Mouse (Mus musculus) liver, embryonic 14.5 days (tissue): ENCODE results near the gene Gm16181. TPM values are rescaled to one million over a fixed set of nuclear protein-coding genes. Genes with fewer than 3 reads are reported as not detected.

Source experiments
- ATAC-seq: fragments of 200-750 bp; cut with Nextera tagmentation; 2 replicates; pipeline ENCODE4 v1.8.0; 2017; ENCODE audit warnings: moderate number of reproducible peaks, mild to moderate bottlenecking, moderate library complexity; ENCODE audit not compliant: insufficient read depth
- DNase-seq, 3 experiments: peaks; one replicate each; pipeline ENCODE4 v3.0.0-alpha.2; 2012 to 2013; ENCODE audit warnings: low read depth in 3 of 3, low spot score in 3 of 3
- H3K27ac ChIP-seq: fragments of 300-500 bp; sonication (generic); 2 replicates; pipeline ENCODE4 v1.5.1; 2014; ENCODE audit warnings: moderate library complexity, mild to moderate bottlenecking, control low read depth, inconsistent platforms
- H3K27me3 ChIP-seq: fragments of 300-500 bp; sonication (generic); 2 replicates; pipeline ENCODE4 v1.6.1; 2014; ENCODE audit warnings: mild to moderate bottlenecking, low read length, moderate library complexity; ENCODE audit not compliant: control insufficient read depth, insufficient read depth
- H3K36me3 ChIP-seq: fragments of 300-500 bp; sonication (generic); replicated peaks from 2 replicates; pipeline ENCODE4 v1.6.1; 2014; ENCODE audit warnings: low read depth; ENCODE audit not compliant: control insufficient read depth, insufficient read depth
- H3K4me1 ChIP-seq, 2 experiments: fragments of 200-500 bp in 1 of 2; fragments of 300-500 bp in 1 of 2; sonication (generic) in 1 of 2; replicated peaks; 2 replicates each; pipeline ENCODE4 v1.6.1; 2012 to 2014; ENCODE audit warnings: antibody characterized with exemption in 1 of 2, inconsistent platforms in 1 of 2, low read length in 1 of 2; ENCODE audit not compliant: control insufficient read depth in 2 of 2, insufficient read depth in 2 of 2
- H3K4me2 ChIP-seq: fragments of 300-500 bp; sonication (generic); 2 replicates; pipeline ENCODE4 v1.6.1; 2014; ENCODE audit warnings: low read depth, mild to moderate bottlenecking, control low read depth, moderate library complexity
- H3K4me3 ChIP-seq, 2 experiments: fragments of 200-500 bp in 1 of 2; fragments of 300-500 bp in 1 of 2; sonication (generic) in 1 of 2; 2 replicates each; pipeline ENCODE4 v1.5.1; 2012 to 2014; ENCODE audit warnings: low read depth in 2 of 2, low read length in 2 of 2, mild to moderate bottlenecking in 2 of 2, control low read depth in 1 of 2, inconsistent platforms in 1 of 2, moderate library complexity in 1 of 2; ENCODE audit not compliant: insufficient read depth in 1 of 2
- H3K9ac ChIP-seq: fragments of 300-500 bp; sonication (generic); replicated peaks from 2 replicates; pipeline ENCODE4 v1.6.1; 2014; ENCODE audit warnings: mild to moderate bottlenecking, control low read depth, moderate library complexity
- H3K9me3 ChIP-seq: fragments of 300-500 bp; sonication (generic); 2 replicates; pipeline ENCODE4 v1.6.1; 2016; ENCODE audit warnings: low read length, mixed read lengths; ENCODE audit not compliant: control insufficient read depth
- CTCF ChIP-seq: IDR thresholded peaks from 2 replicates; pipeline ENCODE4 v1.5.1; 2016; ENCODE audit warnings: antibody characterized with exemption, low read depth, control low read depth
- EP300 ChIP-seq: IDR thresholded peaks from 2 replicates; pipeline ENCODE4 v1.6.1; 2016; ENCODE audit warnings: antibody characterized with exemption, low read depth
- WGBS: fragments of 180-500 bp; shearing (Covaris S2); extraction: QIAGEN DNeasy Blood & Tissue Kit; methylation state at CpG from one replicate; pipeline ENCODE4 v1.1.7; 2014; ENCODE audit not compliant: insufficient replicate concordance; 5-methylcytosine and 5-hydroxymethylcytosine counted together
- polyA plus RNA-seq, 2 experiments: library from polyadenylated mRNA; depleted of rRNA in 1 of 2; stranded (reverse) in 1 of 2; unstranded in 1 of 2; fragments of >200 nt; fragmentation: Nextera tagmentation in 1 of 2; extraction: Ambion mirVana in 1 of 2; gene quantifications; 2 replicates each; pipeline versions ENCODE4 v1.2.1 to v1.2.3; 2012 to 2014

Gm16181 gene
- polyA plus RNA-seq, 2 experiments, result 0.21 TPM; not detected in 1

DNA sequence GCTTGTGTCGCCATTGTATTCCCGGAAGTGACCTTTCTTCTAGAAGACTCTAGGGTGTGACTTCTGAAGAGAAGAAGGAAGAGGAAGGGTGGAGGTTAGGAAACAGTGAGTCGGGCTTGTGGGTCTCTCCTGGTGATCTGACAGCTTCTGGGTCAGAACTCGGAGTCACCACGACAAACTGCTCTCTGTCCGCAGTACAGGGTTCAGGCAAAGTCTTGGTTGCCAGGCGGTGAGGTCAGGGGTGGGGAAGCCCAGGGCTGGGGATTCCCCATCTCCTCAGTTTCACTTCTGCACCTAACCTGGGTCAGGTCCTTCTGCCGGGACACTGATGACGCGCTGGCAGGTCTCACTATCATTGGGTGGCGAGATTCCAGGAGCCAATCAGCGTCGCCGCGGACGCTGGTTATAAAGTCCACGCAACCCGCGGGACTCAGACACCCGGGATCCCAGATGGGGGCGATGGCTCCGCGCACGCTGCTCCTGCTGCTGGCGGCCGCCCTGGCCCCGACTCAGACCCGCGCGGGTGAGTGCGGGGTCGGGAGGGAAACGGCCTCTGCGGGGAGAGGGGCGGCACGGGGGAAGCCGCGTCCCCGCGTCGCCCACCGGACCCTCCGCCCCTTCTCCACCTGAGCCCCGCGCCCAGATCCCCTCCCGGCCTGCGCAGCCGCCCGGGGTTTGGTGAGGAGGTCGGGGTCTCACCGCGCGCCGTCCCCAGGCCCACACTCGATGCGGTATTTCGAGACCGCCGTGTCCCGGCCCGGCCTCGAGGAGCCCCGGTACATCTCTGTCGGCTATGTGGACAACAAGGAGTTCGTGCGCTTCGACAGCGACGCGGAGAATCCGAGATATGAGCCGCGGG lies 42.3 kb downstream of the Gm16181 start, which contains the start of gene H2-D1:
TSS of gene H2-D1 (plus strand) at position 67 of the 859 bp plus-strand sequence.
- Histone ChIP-seq H3K4me1 (peaks cover 3 to 12% of the 10 kb centered on the region in 2 experiments), H3K27ac (no peak within 1 kb of the TSS), H3K4me3 (peak within 1 kb of the TSS; percentile 75 to 83), H3K27me3 (no peaks in the 10 kb centered on the region), H3K9me3 (no peaks in the 10 kb centered on the region), H3K36me3 (no peaks in the 10 kb centered on the region), H3K9ac (peak within 1 kb of the TSS; percentile 68), H3K4me2 (peak within 1 kb of the TSS; percentile 99)
- under 1% methylated on average over 73 of the region's 73 CpGs for WGBS
- ATAC-seq (peak; percentile 86), DNase-seq (peak; percentile 82 to 89 (median 83))
- TF ChIP-seq EP300 (no peak), CTCF (no peak)

DNA sequence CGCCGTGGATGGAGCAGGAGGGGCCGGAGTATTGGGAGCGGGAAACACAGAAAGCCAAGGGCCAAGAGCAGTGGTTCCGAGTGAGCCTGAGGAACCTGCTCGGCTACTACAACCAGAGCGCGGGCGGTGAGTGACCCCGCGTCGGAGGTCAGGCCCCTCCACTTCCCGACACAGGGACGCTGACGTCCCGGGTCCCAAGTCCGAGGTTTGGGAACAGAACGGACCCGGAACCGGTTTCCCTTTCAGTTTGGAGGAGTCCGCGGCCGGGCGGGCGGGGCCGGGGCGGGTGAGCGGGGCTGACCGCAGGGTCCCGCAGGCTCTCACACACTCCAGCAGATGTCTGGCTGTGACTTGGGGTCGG lies 42.9 kb downstream of the Gm16181 start:
- TF ChIP-seq CTCF (no peak), EP300 (no peak)
- H3K27ac ChIP-seq, result no peak overlapping the region
- peak overlapping the region; percentile 99 for H3K4me2 ChIP-seq
- peaks cover 3 to 11% of the 10 kb centered on the region in 2 experiments for H3K4me1 ChIP-seq
- no peaks in the 10 kb centered on the region for H3K9me3 ChIP-seq
- H3K9ac ChIP-seq, result peak overlapping the region; percentile 68
- no peak for DNase-seq
- no peaks in the 10 kb centered on the region for H3K27me3 ChIP-seq
- peak overlapping the region; percentile 75 to 83 for H3K4me3 ChIP-seq
- H3K36me3 ChIP-seq, result no peaks in the 10 kb centered on the region
- ATAC-seq, result peak; percentile 29
- 2% methylated on average over 31 of the region's 31 CpGs for WGBS

DNA sequence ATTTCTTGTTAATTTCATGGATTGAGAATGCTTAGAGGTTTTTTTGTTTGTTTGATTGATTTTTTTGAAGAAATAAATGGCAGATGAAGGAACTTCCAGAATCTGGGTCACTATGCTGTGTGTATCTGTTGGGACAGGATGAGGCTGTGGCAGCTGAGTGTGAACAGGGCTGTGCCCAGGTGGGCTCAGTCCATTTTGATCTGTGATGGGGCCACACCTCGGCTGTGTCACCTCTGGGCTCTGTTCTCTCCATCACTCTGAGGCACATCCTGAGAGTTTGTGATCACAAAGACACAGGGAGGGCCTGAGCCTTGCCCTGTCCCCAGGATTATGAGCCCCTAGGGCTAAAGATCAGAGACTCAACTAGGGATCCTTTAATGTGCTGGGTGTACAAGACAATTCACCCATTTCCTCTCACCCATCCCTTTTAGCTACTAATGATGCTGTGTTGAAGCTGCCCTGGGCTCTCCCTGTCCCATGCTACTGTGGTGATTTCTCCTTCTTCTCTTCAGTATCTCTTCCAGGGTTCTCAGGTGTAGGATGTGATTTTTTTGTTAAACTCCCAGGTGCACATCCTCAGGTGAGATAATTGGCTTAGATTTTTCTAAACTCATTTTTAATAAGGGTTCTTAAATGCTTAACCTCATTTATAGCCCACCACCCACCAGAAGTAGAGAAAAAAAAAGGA lies 46.9 kb downstream of the Gm16181 start:
- no peaks in the 10 kb centered on the region for H3K36me3 ChIP-seq
- H3K4me3 ChIP-seq, result no peak overlapping the region
- TF ChIP-seq CTCF, result no peak
- TF ChIP-seq EP300, result no peak
- no peak overlapping the region for H3K4me2 ChIP-seq
- ATAC-seq (no peak), DNase-seq (no peak)
- no peak overlapping the region for H3K9ac ChIP-seq
- H3K27ac ChIP-seq, result no peak overlapping the region
- H3K4me1 ChIP-seq, result peaks cover 0 to under 1% of the 10 kb centered on the region in 2 experiments; a peak in 3 of 4 replicates
- H3K27me3 ChIP-seq, result no peaks in the 10 kb centered on the region
- H3K9me3 ChIP-seq, result no peaks in the 10 kb centered on the region
- 47% methylated on average over 1 of the region's 1 CpGs for WGBS

DNA sequence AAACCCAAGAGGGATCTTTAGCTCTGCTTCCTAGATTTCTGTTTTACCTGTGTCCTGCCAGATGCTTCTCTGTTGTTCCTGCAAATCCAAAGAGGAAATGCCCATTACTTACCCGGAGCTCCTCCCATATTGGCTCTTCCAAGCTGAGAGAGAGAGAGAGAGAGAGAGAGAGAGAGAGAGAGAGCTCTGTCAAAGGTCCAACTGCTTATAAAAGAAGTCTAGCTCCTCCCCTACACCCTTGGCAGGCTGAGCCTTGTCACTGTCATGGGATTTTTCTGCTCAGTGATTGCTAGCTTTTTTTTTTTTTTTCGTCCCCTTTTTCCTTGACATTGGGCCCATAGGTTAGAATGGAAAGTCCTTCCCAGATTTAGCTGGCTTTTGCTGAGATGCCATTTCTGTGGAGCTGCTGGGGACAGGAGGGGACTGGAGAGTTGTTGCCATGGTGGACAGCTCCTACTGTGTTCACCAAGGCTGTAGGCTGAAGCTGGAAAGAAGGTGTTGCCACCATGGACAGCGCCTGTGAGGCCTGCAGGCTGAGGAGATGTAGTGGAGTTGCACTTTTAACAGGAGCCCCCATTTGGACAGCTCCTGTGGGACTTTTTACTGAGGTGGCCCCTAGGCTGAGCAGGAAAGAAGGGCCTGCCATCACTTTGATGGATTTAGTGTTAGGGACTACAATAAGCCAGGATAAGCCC lies 49.2 kb downstream of the Gm16181 start:
- Histone ChIP-seq H3K9ac (no peak overlapping the region), H3K4me3 (no peak overlapping the region), H3K4me1 (no peaks in the 10 kb centered on the region; a peak in 1 of 4 replicates), H3K27me3 (no peaks in the 10 kb centered on the region), H3K9me3 (no peaks in the 10 kb centered on the region), H3K4me2 (no peak overlapping the region), H3K27ac (no peak overlapping the region), H3K36me3 (no peaks in the 10 kb centered on the region)
- 20% methylated on average over 3 of the region's 3 CpGs for WGBS
- peak in 2 of 3 experiments; percentile 44 to 53 for DNase-seq
- no peak for ATAC-seq
- no peak for TF ChIP-seq CTCF
